Mouse (Mus musculus) CH12.LX (cell line): ENCODE results near the gene Abi1. TPM values are rescaled to one million over a fixed set of nuclear protein-coding genes. Genes with fewer than 3 reads are reported as not detected.

Experiments
- DNase-seq: peaks from one replicate; pipeline ENCODE4 v3.0.0-alpha.2; 2013; ENCODE audit errors: extremely low read depth
- H3K27ac ChIP-seq: 2 replicates; pipeline ENCODE4 v1.5.1; 2012; ENCODE audit warnings: low read depth, mild to moderate bottlenecking, control low read depth, moderate library complexity; ENCODE audit not compliant: insufficient read depth
- H3K27me3 ChIP-seq: replicated peaks from 2 replicates; pipeline ENCODE3; 2012; ENCODE audit warnings: inconsistent platforms
- H3K36me3 ChIP-seq, 2 experiments: replicated peaks in 1 of 2; 2 replicates each; pipeline versions ENCODE3 to v1.6.1; 2012; ENCODE audit warnings: inconsistent platforms in 1 of 2, low read length in 1 of 2, mild to moderate bottlenecking in 1 of 2, mixed read lengths in 1 of 2, moderate library complexity in 1 of 2; ENCODE audit not compliant: control insufficient read depth in 1 of 2, insufficient read depth in 1 of 2
- H3K4me1 ChIP-seq, 2 experiments: 2 replicates each; pipeline ENCODE4 v1.6.1; 2012; ENCODE audit warnings: inconsistent platforms in 1 of 2, moderate library complexity in 1 of 2; ENCODE audit not compliant: insufficient read depth in 2 of 2, control insufficient read depth in 1 of 2
- H3K4me2 ChIP-seq: 2 replicates; pipeline ENCODE4 v1.6.1; 2012; ENCODE audit warnings: low read depth, mild to moderate bottlenecking, control low read depth; ENCODE audit not compliant: poor library complexity, insufficient read depth, severe bottlenecking
- H3K4me3 ChIP-seq, 3 experiments: fragments of 150-350 bp in 1 of 3; sonication (generic) in 1 of 3; replicated peaks in 1 of 3; 2 replicates each; pipeline versions ENCODE3 to v1.5.1; 2011 to 2012; ENCODE audit warnings: low read depth in 2 of 3, low read length in 2 of 3, mild to moderate bottlenecking in 2 of 3, moderate library complexity in 2 of 3, control low read depth in 1 of 3, improper control_type of control experiment in 1 of 3, inconsistent platforms in 1 of 3, mixed read lengths in 1 of 3; ENCODE audit not compliant: poor library complexity in 1 of 3
- H3K79me2 ChIP-seq: replicated peaks from 2 replicates; pipeline ENCODE4 v1.6.1; 2012; ENCODE audit warnings: mild to moderate bottlenecking, moderate library complexity; ENCODE audit not compliant: control insufficient read depth, poor library complexity, insufficient read depth, severe bottlenecking; ENCODE audit errors: extremely low read depth
- H3K9ac ChIP-seq: 2 replicates; pipeline ENCODE4 v1.6.1; 2012; ENCODE audit warnings: low read depth, mild to moderate bottlenecking, control low read depth, moderate library complexity; ENCODE audit not compliant: insufficient read depth
- H3K9me3 ChIP-seq: replicated peaks from 2 replicates; pipeline ENCODE3; 2012; ENCODE audit warnings: low read length, inconsistent platforms, mixed read lengths
- BHLHE40 ChIP-seq: IDR thresholded peaks from 2 replicates; pipeline ENCODE4 v1.6.1; 2011; ENCODE audit warnings: mild to moderate bottlenecking, low read depth, low read length, improper control_type of control experiment
- CHD1 ChIP-seq: IDR thresholded peaks from 2 replicates; pipeline ENCODE4 v1.6.1; 2012; ENCODE audit warnings: low read depth, low read length, improper control_type of control experiment, inconsistent platforms
- ELF1 ChIP-seq: IDR thresholded peaks from 2 replicates; pipeline ENCODE4 v1.6.1; 2014; ENCODE audit warnings: low read depth, mild to moderate bottlenecking, inconsistent platforms, low read length, improper control_type of control experiment
- EP300 ChIP-seq: IDR thresholded peaks from 2 replicates; pipeline ENCODE4 v1.6.1; 2011; ENCODE audit warnings: low read length, improper control_type of control experiment
- ETS1 ChIP-seq: conservative IDR thresholded peaks from 2 replicates; pipeline ENCODE4 v1.6.1; 2012; ENCODE audit warnings: low read depth, mild to moderate bottlenecking, inconsistent platforms, low read length, improper control_type of control experiment, moderate library complexity
- GABPA ChIP-seq: IDR thresholded peaks from 2 replicates; pipeline ENCODE4 v1.6.1; 2012; ENCODE audit warnings: low read depth, low read length, improper control_type of control experiment, inconsistent platforms; ENCODE audit not compliant: insufficient replicate concordance
- IRF4 ChIP-seq: IDR thresholded peaks from 2 replicates; pipeline ENCODE4 v1.6.1; 2014; ENCODE audit warnings: low read depth, mild to moderate bottlenecking, inconsistent platforms, low read length, improper control_type of control experiment
- KAT2A ChIP-seq: IDR thresholded peaks from 2 replicates; pipeline ENCODE4 v1.6.1; 2012; ENCODE audit warnings: low read length, improper control_type of control experiment, inconsistent platforms; ENCODE audit not compliant: insufficient replicate concordance
- MAFK ChIP-seq: IDR thresholded peaks from 2 replicates; pipeline ENCODE4 v1.6.1; 2011; ENCODE audit warnings: low read length, improper control_type of control experiment; ENCODE audit not compliant: insufficient replicate concordance
- MAX ChIP-seq: IDR thresholded peaks from 2 replicates; pipeline ENCODE4 v1.6.1; 2011; ENCODE audit warnings: low read length, improper control_type of control experiment
- MAZ ChIP-seq: IDR thresholded peaks from 2 replicates; pipeline ENCODE4 v1.6.1; 2012; ENCODE audit warnings: low read depth, mild to moderate bottlenecking, inconsistent platforms, low read length, improper control_type of control experiment, moderate library complexity
- MEF2A ChIP-seq: IDR thresholded peaks from 2 replicates; pipeline ENCODE4 v1.6.1; 2014; ENCODE audit warnings: low read depth, mild to moderate bottlenecking, inconsistent platforms, low read length, improper control_type of control experiment, borderline replicate concordance
- MXI1 ChIP-seq: IDR thresholded peaks from 2 replicates; pipeline ENCODE4 v1.6.1; 2011; ENCODE audit warnings: mild to moderate bottlenecking, low read depth, low read length, improper control_type of control experiment
- MYC ChIP-seq: IDR thresholded peaks from 2 replicates; pipeline ENCODE4 v1.6.1; 2011; ENCODE audit warnings: low read depth, mild to moderate bottlenecking, improper control_type of control experiment, low read length
- NRF1 ChIP-seq: IDR thresholded peaks from 2 replicates; pipeline ENCODE4 v1.6.1; 2014; ENCODE audit warnings: low read depth, mild to moderate bottlenecking, inconsistent platforms, low read length, improper control_type of control experiment, moderate library complexity
- PAX5 ChIP-seq: IDR thresholded peaks from 2 replicates; pipeline ENCODE4 v1.6.1; 2012; ENCODE audit warnings: low read length, inconsistent platforms, mixed read lengths
- POLR2A ChIP-seq: IDR thresholded peaks from 2 replicates; pipeline ENCODE4 v1.6.1; 2011; ENCODE audit warnings: low read depth, mild to moderate bottlenecking, improper control_type of control experiment, low read length
- POLR2AphosphoS2 ChIP-seq: IDR thresholded peaks from 2 replicates; pipeline ENCODE4 v1.6.1; 2011; ENCODE audit warnings: low read depth, low read length, improper control_type of control experiment
- RAD21 ChIP-seq: IDR thresholded peaks from 2 replicates; pipeline ENCODE4 v1.6.1; 2011; ENCODE audit warnings: low read depth, mild to moderate bottlenecking, low read length, improper control_type of control experiment, moderate library complexity
- RCOR1 ChIP-seq: conservative IDR thresholded peaks from 2 replicates; pipeline ENCODE4 v1.6.1; 2012; ENCODE audit warnings: low read depth, mild to moderate bottlenecking, inconsistent platforms, low read length, improper control_type of control experiment
- TBP ChIP-seq: conservative IDR thresholded peaks from 2 replicates; pipeline ENCODE4 v1.6.1; 2011; ENCODE audit warnings: low read depth, low read length, improper control_type of control experiment
- TCF12 ChIP-seq: IDR thresholded peaks from 2 replicates; pipeline ENCODE4 v1.6.1; 2014; ENCODE audit warnings: low read depth, mild to moderate bottlenecking, inconsistent platforms, low read length, improper control_type of control experiment
- UBTF ChIP-seq: IDR thresholded peaks from 2 replicates; pipeline ENCODE4 v1.6.1; 2012; ENCODE audit warnings: low read depth, mild to moderate bottlenecking, inconsistent platforms, low read length, improper control_type of control experiment, moderate library complexity
- ZC3H11A ChIP-seq: IDR thresholded peaks from 2 replicates; pipeline ENCODE4 v1.6.1; 2012; ENCODE audit warnings: low read depth, mild to moderate bottlenecking, inconsistent platforms, low read length, improper control_type of control experiment
- ZKSCAN1 ChIP-seq: IDR thresholded peaks from 2 replicates; pipeline ENCODE4 v1.6.1; 2012; ENCODE audit warnings: low read depth, inconsistent platforms, low read length, improper control_type of control experiment, borderline replicate concordance
- ZNF384 ChIP-seq: IDR thresholded peaks from 2 replicates; pipeline ENCODE4 v1.6.1; 2012; ENCODE audit warnings: low read depth, low read length, improper control_type of control experiment, inconsistent platforms
- dilution Hi-C: fragments of 300-500 bp; cut with MboI; formaldehyde crosslinking; loops from 2 replicates; pipeline ENCODE4 v1.14.3; 2020; ENCODE audit warnings: low sequenced_read_pairs; ENCODE audit not compliant: extremely low pct_unique_long_range_greater_than_20kb, extremely low pct_ligation_motif_present
- in situ Hi-C: fragments of 300-500 bp; cut with MboI; formaldehyde crosslinking; loops from 3 replicates; pipeline ENCODE4 v1.14.3; 2019; ENCODE audit warnings: low sequenced_read_pairs, low pct_ligation_motif_present, low pct_unique_long_range_greater_than_20kb, mixed read lengths
- polyA plus RNA-seq: library from polyadenylated mRNA; unstranded; fragments of >175 nt; gene quantifications from 2 replicates; pipeline ENCODE4 v1.2.1, GENCODE M21; 2012; ENCODE audit warnings: low read depth; ENCODE audit not compliant: insufficient read length
- total RNA-seq, 2 experiments: library from RNA; depleted of rRNA; stranded (reverse); fragments of 300-350 nt in 1 of 2; fragments of >200 nt in 1 of 2; gene quantifications; 2 replicates each; pipeline ENCODE4 v1.2.3; 2012 to 2014

Gene Abi1
- total and polyA plus RNA-seq, 3 experiments, result 45.7 to 104 (median 74.6) TPM

GRCm38 (mm10) chr2:23002637-23003036 is 37.4 kb downstream of the Abi1 start:
- in situ Hi-C loops, result no loop called here
- H3K4me2 ChIP-seq, result no peak overlapping the region
- no peak for DNase-seq
- peaks cover 15 to 50% of the 10 kb centered on the region in 2 experiments for H3K4me1 ChIP-seq
- H3K4me3 ChIP-seq, result no peak overlapping the region
- H3K36me3 ChIP-seq, result peaks cover 0 to 22% of the 10 kb centered on the region in 2 experiments
- H3K27ac ChIP-seq, result no peak overlapping the region
- dilution Hi-C loops, result no loop called here
- TF ChIP-seq KAT2A, result no peak
- no peak for TF ChIP-seq RAD21
- no peak for TF ChIP-seq TCF12
- TF ChIP-seq PAX5, result no peak
- no peak for TF ChIP-seq UBTF
- no peak for TF ChIP-seq MAX
- TF ChIP-seq ZNF384, result no peak
- no peak for TF ChIP-seq CHD1
- no peak for TF ChIP-seq ELF1
- no peak for TF ChIP-seq MYC
- no peak for TF ChIP-seq TBP
- no peak for TF ChIP-seq POLR2AphosphoS2
- TF ChIP-seq GABPA, result no peak
- TF ChIP-seq MEF2A, result no peak
- no peak for TF ChIP-seq MXI1
- no peak for TF ChIP-seq EP300
- TF ChIP-seq MAZ, result no peak
- TF ChIP-seq, all 38 proteins: peak for 0
- H3K27me3 ChIP-seq, result no peaks in the 10 kb centered on the region
- peaks cover under 1% of the 10 kb centered on the region for H3K9me3 ChIP-seq
- no peak overlapping the region for H3K9ac ChIP-seq
- H3K79me2 ChIP-seq, result peaks cover 29% of the 10 kb centered on the region

- peaks cover 22% of the 10 kb centered on the region for H3K79me2 ChIP-seq
- dilution Hi-C loops, result no loop called here
- TF ChIP-seq PAX5, result no peak
- no peak for TF ChIP-seq MEF2A
- no peak for TF ChIP-seq POLR2AphosphoS2
- no peak for TF ChIP-seq MYC
- no peak for TF ChIP-seq ETS1
- no peak for TF ChIP-seq POLR2A
- no peak for TF ChIP-seq GABPA
- TF ChIP-seq NRF1, result no peak
- no peak for TF ChIP-seq MAX
- TF ChIP-seq BHLHE40, result no peak
- no peak for TF ChIP-seq MAFK
- TF ChIP-seq RCOR1, result no peak
- no peak for TF ChIP-seq ZKSCAN1
- TF ChIP-seq ZC3H11A, result no peak
- no peak for TF ChIP-seq IRF4
- TF ChIP-seq, all 38 proteins: peak for 0
- Histone ChIP-seq H3K36me3 (peaks cover 0 to 20% of the 10 kb centered on the region in 2 experiments), H3K9ac (no peak overlapping the region), H3K27ac (no peak overlapping the region), H3K4me2 (no peak overlapping the region), H3K9me3 (no peaks in the 10 kb centered on the region), H3K4me3 (no peak overlapping the region), H3K4me1 (peaks cover 7 to 42% of the 10 kb centered on the region in 2 experiments), H3K27me3 (no peaks in the 10 kb centered on the region)
- DNase-seq, result no peak
- in situ Hi-C loops, result no loop called here
Observed at GRCm38 (mm10) chr2:22999620-23000019, 40.4 kb downstream of the Abi1 start.
